Mouse (Mus musculus) olfactory bulb, adult 2 months (tissue): ENCODE data around the gene Rora. TPM values are rescaled to one million over a fixed set of nuclear protein-coding genes. Genes with fewer than 3 reads are reported as not detected.

Source experiments
- H3K27ac ChIP-seq: fragments of 200-500 bp; 2 replicates; pipeline ENCODE4 v1.5.1; 2012; ENCODE audit warnings: low read depth, low read length; ENCODE audit not compliant: insufficient read depth
- H3K4me1 ChIP-seq: fragments of 200-500 bp; 2 replicates; pipeline ENCODE4 v1.6.1; 2012; ENCODE audit warnings: low read length; ENCODE audit not compliant: control insufficient read depth, insufficient read depth
- H3K4me3 ChIP-seq: fragments of 200-500 bp; 2 replicates; pipeline ENCODE4 v1.5.1; 2012; ENCODE audit warnings: mild to moderate bottlenecking, low read depth, low read length, moderate library complexity; ENCODE audit not compliant: insufficient read depth
- CTCF ChIP-seq: fragments of 200-500 bp; IDR thresholded peaks from 2 replicates; pipeline ENCODE4 v1.5.1; 2012; ENCODE audit warnings: low read depth, mild to moderate bottlenecking, low read length, moderate library complexity; ENCODE audit not compliant: insufficient read depth
- POLR2A ChIP-seq: fragments of 200-500 bp; IDR thresholded peaks from 2 replicates; pipeline ENCODE4 v1.6.1; 2012; ENCODE audit warnings: mild to moderate bottlenecking, low read depth, low read length, moderate library complexity; ENCODE audit not compliant: insufficient read depth
- WGBS: fragments of 180-500 bp; shearing (Covaris S2); methylation state at CpG from one replicate; pipeline ENCODE4 v1.1.7; 2018; 5-methylcytosine and 5-hydroxymethylcytosine counted together
- polyA plus RNA-seq: library from polyadenylated mRNA; stranded (reverse); fragments of >200 nt; gene quantifications from 2 replicates; pipeline ENCODE4 v1.2.4, GENCODE M21; 2012; ENCODE audit warnings: low replicate concordance; ENCODE audit not compliant: missing spikeins, insufficient read depth, insufficient read length

Rora gene
- polyA plus RNA-seq, 1 experiment = not detected

DNA sequence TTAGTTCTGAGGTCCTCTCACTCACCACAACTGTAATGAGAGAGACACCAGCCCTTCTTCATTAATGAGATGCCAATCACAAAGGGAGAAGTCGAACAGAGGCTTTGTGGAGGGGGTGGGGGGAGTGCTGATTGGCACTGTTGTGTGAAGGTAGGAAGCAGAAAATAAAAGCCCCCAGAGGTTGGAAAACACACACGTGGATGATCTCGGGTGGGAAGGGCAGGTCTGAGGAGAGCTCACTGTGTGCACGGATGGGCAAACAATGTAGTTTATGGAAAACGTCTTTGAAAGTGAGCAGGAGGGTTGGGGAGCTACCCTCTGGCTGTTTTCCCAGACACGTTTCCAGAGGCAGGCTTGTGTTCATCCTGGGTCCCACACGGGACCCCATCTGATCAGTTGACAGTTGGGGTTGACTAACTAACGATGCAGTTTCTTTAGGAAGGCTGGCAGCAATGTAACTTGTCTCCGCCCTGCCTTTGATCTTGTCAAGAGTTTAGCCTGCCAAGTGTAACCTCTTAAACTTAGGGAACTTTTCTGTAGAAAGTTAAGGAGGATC, 460.9 kb downstream of the Rora start:
- no peak for TF ChIP-seq POLR2A
- TF ChIP-seq CTCF = no peak
- Histone ChIP-seq H3K4me3 (no peak overlapping the region), H3K27ac (no peak overlapping the region), H3K4me1 (0 out of 2 replicates have a peak, but pooled peaks cover 2% of the 10 kb centered on the region)
- 31% methylated on average over 9 of the region's 9 CpGs for WGBS

DNA sequence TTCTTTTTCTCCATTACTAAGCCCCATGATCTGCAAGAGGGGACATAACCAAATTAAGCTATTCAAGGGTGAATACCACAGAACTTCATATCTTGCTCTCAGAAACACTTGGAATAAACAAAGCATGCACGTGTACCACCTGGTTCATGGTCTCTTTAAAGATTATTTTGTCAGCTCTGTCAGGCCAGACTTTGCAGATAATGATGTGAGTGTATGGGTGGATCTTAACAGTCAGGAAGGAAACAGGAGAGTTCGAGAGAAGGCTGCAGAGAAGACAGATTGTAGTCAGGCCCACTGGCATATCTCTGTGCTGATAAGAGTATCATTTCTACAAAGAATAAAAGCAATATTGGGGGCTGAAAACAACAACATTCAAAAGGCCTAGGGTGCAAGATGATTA, 463.2 kb downstream of the Rora start:
- Histone ChIP-seq H3K4me3 (no peak overlapping the region), H3K27ac (no peak overlapping the region), H3K4me1 (0 out of 2 replicates have a peak, but pooled peaks cover 2% of the 10 kb centered on the region)
- WGBS = 82% methylated on average over 2 of the region's 2 CpGs
- no peak for TF ChIP-seq CTCF
- TF ChIP-seq POLR2A = no peak

DNA sequence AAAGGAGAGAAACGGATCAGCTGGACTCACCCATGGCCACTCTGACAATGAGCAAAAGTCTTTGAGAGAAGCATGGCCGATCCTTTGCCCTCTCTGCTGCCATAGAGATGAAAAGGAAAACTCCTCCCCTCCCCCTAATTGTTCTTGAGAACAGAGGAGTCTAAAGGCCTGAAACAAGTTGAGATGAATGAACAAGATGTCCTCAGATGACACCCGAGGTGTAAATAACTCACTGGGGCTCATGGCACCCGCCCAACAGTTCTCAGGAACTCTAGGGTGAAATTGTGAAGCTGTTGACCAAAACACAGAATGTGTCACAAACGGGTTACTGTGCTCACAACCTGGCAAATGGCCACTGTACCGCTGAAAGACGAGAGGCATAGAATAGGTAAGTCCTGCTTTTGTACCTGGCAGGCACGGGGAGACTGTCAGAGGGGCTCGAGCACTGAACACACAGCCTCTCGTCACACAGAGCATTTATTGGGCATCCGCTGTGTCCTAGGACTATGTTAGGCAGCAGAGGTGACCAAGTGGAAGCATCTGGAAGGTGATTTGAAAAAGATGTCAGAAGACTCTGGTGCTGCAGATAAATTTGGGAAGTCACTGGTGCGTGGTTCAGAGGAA, 467.6 kb downstream of the Rora start:
- Histone ChIP-seq H3K4me1 (peaks cover 5% of the 10 kb centered on the region), H3K27ac (no peak overlapping the region), H3K4me3 (no peak overlapping the region)
- 67% methylated on average over 12 of the region's 12 CpGs for WGBS
- TF ChIP-seq POLR2A = no peak
- TF ChIP-seq CTCF = no peak

- Histone ChIP-seq H3K4me3 (peak overlapping the region; percentile 26), H3K4me1 (peaks cover 5% of the 10 kb centered on the region), H3K27ac (no peak overlapping the region)
- 6% methylated on average over 22 of the region's 22 CpGs for WGBS
- TF ChIP-seq CTCF = no peak
- no peak for TF ChIP-seq POLR2A
Observed at GRCm38 (mm10) chr9:69125011-69125786, 471.6 kb downstream of the Rora start.

- 17% methylated on average over 7 of the region's 7 CpGs for WGBS
- TF ChIP-seq CTCF (no peak), POLR2A (no peak)
- peaks cover 5% of the 10 kb centered on the region for H3K4me1 ChIP-seq
- peak overlapping the region; percentile 64; the same call in 1 of the 2 replicates for H3K27ac ChIP-seq
- H3K4me3 ChIP-seq = peak overlapping the region; percentile 19; the same call in 1 of the 2 replicates
Observed at GRCm38 (mm10) chr9:69125787-69126161, 472.2 kb downstream of the Rora start.

DNA sequence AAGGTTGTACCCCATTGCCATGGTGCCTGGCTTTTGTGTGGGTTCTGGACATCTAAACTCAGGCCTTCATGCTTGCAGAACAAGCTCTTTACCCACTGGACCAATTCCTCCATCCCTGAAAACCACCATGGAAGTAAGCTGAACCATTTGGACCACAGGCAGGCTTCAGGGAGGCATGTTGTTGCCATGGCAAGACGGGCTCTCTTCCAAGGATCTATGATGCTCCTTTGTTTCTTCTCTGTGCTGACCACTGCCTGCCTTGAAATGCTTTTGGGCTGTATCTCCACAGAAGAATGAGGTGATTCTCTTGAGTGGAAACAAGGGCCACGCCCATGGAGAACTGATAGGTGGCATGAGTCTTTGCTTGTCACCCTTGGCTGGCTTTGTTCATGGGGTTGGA, 473.0 kb downstream of the Rora start:
- H3K27ac ChIP-seq = no peak overlapping the region
- H3K4me1 ChIP-seq = peaks cover 5% of the 10 kb centered on the region
- no peak overlapping the region for H3K4me3 ChIP-seq
- TF ChIP-seq POLR2A (no peak), CTCF (no peak)
- 93% methylated on average over 2 of the region's 2 CpGs for WGBS

DNA sequence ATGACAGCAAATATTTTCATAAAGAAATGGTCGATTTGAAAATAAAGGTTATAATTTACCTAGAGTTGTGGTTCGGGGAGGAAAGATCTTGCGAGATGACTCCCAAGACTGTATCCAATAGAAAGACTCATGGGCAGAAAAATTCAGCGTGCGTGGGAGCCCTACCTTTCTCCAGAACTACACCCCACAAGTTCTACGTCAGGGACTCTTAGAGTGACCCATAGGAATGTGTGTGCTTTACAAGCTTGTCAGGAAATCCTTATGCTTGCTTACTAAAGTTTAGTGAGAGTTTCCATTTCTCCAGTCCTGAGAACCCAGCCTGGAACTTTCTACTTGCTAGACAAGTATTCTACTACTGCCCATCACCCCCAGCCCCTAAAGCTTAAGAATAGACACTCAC, 474.7 kb downstream of the Rora start:
- WGBS = 94% methylated on average over 6 of the region's 6 CpGs
- no peak for TF ChIP-seq CTCF
- no peak for TF ChIP-seq POLR2A
- peaks cover 5% of the 10 kb centered on the region for H3K4me1 ChIP-seq
- H3K27ac ChIP-seq = no peak overlapping the region
- H3K4me3 ChIP-seq = no peak overlapping the region

DNA sequence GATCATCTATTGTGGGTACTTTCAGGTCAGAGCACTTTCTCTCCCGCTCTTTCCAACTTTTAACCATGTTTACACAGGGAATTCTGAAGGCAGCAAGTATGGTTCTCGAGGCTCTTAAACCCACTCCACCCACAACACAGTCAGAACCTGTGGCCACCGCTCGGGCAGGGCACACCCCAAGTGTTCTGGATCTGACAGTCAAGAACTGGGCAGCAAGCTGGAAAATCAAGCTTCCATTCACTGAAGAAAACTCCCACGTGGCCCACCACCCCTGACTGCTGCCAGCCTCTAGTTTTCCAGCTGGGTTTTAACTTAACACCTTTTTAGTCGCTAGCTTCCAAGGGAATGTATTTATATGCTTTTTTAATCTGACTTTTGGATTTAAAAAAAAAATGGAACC, 479.4 kb downstream of the Rora start:
- TF ChIP-seq CTCF = no peak
- TF ChIP-seq POLR2A = no peak
- H3K27ac ChIP-seq = no peak overlapping the region
- H3K4me3 ChIP-seq = no peak overlapping the region
- peaks cover 6% of the 10 kb centered on the region for H3K4me1 ChIP-seq
- WGBS = 82% methylated on average over 6 of the region's 6 CpGs

DNA sequence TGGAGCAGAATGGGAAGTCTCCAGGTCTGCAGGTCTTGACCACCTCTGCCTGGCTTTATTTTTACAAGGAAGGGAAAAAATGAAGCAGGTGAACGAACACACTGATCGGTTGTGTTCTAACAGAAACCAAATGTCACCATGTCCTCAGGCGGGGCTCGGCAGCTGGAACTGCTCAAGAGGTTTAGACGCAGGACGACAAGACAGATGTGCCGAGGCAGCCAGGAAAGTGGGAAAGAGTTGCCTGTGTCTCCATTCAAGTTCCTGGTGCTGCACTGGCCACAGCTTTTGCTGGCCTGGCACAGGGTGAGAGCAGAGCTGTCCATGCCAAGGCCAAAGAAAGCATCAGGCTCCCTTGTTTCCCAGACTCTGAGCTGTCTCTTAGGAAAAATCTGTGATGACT, 480.1 kb downstream of the Rora start:
- Histone ChIP-seq H3K4me1 (peaks cover 6% of the 10 kb centered on the region), H3K27ac (0 out of 2 replicates have a peak overlapping the region, but pooled peaks have one; percentile 13), H3K4me3 (no peak overlapping the region)
- WGBS = 82% methylated on average over 7 of the region's 7 CpGs
- TF ChIP-seq CTCF = no peak
- no peak for TF ChIP-seq POLR2A
